Mouse (Mus musculus): ENCODE results near the gene Pola2.

Gene Pola2

DNA sequence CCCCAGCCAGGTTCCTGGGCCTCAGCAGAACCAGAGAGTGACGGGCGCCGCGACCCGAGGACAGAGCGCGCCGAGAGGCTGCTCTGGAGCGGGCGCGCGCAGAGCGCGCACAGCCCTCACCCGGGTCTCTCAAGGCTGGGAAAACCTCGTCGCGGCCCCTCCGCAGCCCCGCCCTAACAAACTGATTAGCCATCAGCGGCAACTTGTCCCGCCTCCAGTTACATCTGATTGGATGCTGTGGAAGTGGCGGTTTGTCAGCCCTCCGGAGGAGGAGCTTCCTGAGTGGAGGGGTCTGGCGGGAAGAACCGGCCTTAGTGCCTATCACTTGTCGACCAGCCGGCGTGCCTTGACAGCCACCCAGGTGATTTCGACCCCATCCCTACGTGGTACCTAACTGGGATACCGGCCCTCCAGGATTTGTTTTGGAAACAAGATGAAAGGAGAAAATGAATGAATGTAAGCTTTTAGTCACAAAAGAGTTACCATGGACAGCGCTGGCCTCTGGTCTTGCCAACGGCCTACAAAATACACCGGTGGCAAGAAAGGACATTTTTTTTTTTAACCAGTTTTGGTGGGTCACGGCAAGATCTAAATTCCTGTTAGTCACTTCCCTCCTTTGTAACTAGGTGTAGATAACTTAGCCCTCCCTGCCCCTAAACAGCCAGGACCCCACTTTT is 69.9 kb downstream of the Pola2 start, which contains the start of gene Tigd3:
Gene Tigd3 (minus strand): TSS at position 148 of the 677 bp plus-strand sequence.
- DNase-seq (ENCODE audit: low spot score in 2 of 2) = peak; percentile 92 to 93

DNA sequence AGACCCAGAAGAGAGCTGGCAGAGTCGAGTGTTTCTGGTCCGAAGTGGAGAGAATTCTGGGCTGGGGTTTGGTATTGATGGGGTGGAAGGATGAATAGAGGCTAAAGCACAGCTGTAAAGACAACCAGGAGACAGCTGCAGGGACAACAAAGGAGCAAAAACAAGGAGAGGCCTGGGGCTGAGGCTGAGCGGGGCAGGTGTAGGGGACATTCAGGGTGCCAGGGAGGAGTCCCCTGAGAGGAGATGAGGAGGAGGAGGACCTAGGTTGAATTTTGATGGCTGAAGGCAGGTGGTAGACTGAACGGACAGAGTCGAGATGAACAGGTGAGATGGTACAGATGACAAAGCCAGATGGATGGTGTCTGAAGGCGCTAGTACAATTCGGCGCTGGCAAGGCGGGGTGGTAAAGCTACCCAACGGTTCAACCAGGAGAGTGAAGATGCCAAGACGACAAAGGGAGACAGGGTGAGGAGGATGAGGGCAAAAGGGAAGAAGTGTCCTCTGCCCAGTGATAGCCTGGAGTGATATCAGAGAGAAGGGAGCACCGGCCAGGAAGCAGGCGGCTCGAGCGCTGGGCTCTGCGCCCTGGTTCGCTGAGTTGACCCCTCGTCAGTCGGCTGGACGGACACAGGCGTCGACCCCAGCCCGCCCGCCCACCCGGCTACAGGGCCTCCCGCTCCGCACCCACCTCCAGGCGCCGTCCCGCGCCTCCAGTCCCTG is 70.6 kb downstream of the Pola2 start:
- no peak for DNase-seq (ENCODE audit: low spot score in 2 of 2)

DNA sequence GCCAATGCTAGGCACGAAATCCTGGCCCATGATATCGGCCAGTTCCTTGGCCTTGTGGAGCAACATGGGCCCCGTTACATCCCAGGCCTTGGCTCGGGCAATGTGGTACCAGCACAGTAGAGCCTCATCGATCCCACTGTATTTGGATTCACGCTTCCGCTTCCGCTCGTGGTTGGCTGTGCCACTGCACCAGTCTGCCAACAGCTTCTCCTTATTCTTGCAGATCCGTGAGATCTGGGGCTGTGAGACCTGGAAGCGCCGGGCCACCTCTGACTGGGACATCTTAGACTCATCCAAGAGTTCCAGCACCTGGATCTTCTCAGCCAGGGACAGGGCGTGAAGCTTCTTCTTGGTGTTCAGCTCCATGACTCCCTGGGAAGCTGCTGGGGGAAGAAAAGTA is 71.3 kb downstream of the Pola2 start:
- DNase-seq (ENCODE audit: low spot score in 2 of 2) = no peak

DNA sequence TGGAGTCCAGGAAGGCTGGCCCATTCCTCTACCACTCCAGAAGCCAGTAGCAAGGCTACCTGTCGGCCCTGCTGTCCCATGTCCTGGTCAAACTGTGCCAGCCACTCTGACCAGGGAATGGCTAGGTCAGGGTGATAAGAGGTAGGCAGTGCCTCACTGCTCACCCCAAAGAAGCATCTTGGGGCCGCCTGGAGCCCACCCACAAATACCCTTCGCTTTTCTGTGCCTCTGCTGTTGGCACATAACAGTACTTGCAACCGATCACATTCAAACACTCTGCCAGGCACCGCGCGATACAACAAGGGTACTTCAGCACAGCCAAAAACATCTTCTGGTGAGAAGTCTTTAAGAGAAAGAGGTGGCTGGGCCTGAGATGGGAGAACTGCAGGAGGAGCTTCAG is 71.7 kb downstream of the Pola2 start:
- no peak for DNase-seq (ENCODE audit: low spot score in 2 of 2)

DNA sequence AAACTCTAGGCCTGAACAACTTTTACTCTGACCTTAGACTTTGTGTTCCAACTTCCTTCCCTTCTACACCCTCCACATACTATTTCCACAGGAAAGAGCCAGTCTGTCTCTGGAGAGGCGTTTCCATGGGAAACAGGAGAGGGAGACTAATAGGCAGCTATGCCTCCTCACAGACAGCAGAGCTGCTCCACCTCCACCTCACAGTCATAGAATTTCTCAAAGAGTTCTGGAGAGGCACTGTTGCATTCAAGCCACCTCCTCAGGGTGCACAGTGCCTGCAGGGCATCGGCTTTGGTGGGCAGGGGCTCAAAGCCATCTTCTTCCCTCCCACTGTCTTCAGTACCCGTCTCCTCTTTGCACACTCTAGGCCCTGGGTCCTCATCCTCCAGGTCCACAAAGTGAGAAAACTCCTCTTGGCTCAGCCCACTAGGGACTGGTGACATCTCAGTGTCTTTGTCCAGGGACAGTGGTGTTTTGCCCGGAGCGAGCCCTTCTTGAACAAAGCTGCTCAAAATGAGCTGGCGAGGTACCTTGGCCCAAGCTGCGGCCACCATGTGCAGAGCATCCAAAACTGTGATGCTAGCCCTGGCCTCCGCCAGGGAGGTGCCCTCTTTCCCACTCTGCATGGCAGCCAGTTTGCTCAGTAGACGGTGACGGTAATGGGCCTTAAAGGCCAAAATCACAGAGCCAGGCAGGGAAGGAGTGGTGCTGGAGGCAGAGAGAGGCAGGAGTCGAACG is 72.3 kb downstream of the Pola2 start:
- DNase-seq (ENCODE audit: low spot score in 2 of 2) = no peak
